Mouse (Mus musculus): Measurements from ENCODE around the gene Btnl2.
A peak's percentile ranks its signal among the peaks of the same experiment; 100 is the strongest.
"Not testable (repeated sequence)": the region's sequence is repeated elsewhere in the genome, so short reads cannot be mapped to it uniquely, and the experiment has no call there.

The Btnl2 gene

GRCm38 (mm10) chr17:34354539-34354938, at the start of gene Btnl2:
Btnl2 (plus strand) TSS chr17:34354822.
- DNase-seq = no peak

GRCm38 (mm10) chr17:34305380-34306030, 49.1 kb upstream of the Btnl2 start, which contains the start of gene H2-Eb1:
H2-Eb1 (plus strand) TSS chr17:34305867.
- peak; percentile 49 for DNase-seq

GRCm38 (mm10) chr17:34306407-34306806, 48.2 kb upstream of the Btnl2 start:
- no peak for DNase-seq

GRCm38 (mm10) chr17:34307216-34307615, 47.4 kb upstream of the Btnl2 start:
- no peak for DNase-seq

- no peak for DNase-seq
These were observed 46.5 kb upstream of the Btnl2 start for GRCm38 (mm10) chr17:34308161-34308560.

- DNase-seq = no peak
These were observed 45.4 kb upstream of the Btnl2 start for GRCm38 (mm10) chr17:34309225-34309624.

- peak; percentile 67 for DNase-seq
These were observed 44.8 kb upstream of the Btnl2 start for GRCm38 (mm10) chr17:34309683-34310385.

- DNase-seq = not testable (repeated sequence)
These were observed 44.1 kb upstream of the Btnl2 start for GRCm38 (mm10) chr17:34310526-34310925.

GRCm38 (mm10) chr17:34312185-34312584, 42.4 kb upstream of the Btnl2 start:
- DNase-seq = no peak

GRCm38 (mm10) chr17:34313393-34313792, 41.2 kb upstream of the Btnl2 start:
- DNase-seq = peak; percentile 60

- no peak for DNase-seq
These were observed 40.3 kb upstream of the Btnl2 start for GRCm38 (mm10) chr17:34314286-34314685.

- DNase-seq = no peak
These were observed 39.1 kb upstream of the Btnl2 start for GRCm38 (mm10) chr17:34315512-34315911.

GRCm38 (mm10) chr17:34316697-34317096, 37.9 kb upstream of the Btnl2 start:
- DNase-seq = no peak

GRCm38 (mm10) chr17:34317275-34317674, 37.3 kb upstream of the Btnl2 start:
- DNase-seq = no peak

- DNase-seq = no peak
These were observed 29.2 kb upstream of the Btnl2 start, which contains the start of gene H2-Eb2 for GRCm38 (mm10) chr17:34325436-34325835. H2-Eb2 (plus strand) TSS chr17:34325665.

- no peak for DNase-seq
These were observed 28.2 kb upstream of the Btnl2 start for GRCm38 (mm10) chr17:34326373-34326772.

- no peak for DNase-seq
These were observed 24.8 kb upstream of the Btnl2 start for GRCm38 (mm10) chr17:34329807-34330206.

GRCm38 (mm10) chr17:34331200-34331599, 23.4 kb upstream of the Btnl2 start:
- DNase-seq = no peak

- DNase-seq = no peak
These were observed 13.8 kb upstream of the Btnl2 start for GRCm38 (mm10) chr17:34340619-34341402.

GRCm38 (mm10) chr17:34344882-34345281, 9.7 kb upstream of the Btnl2 start:
- no peak for DNase-seq

- DNase-seq = no peak
These were observed 9.1 kb upstream of the Btnl2 start for GRCm38 (mm10) chr17:34345486-34345885.

- DNase-seq = no peak
These were observed 8.6 kb upstream of the Btnl2 start for GRCm38 (mm10) chr17:34346041-34346440.

- DNase-seq = peak; percentile 12
These were observed 6.9 kb upstream of the Btnl2 start for GRCm38 (mm10) chr17:34347606-34348308.

Measured in liver (tissue).